Mouse (Mus musculus) brain, adult 2 months (tissue): ENCODE results near the gene Akr7a5.

Source experiments
- DNase-seq: peaks from one replicate; pipeline ENCODE4 v3.0.0; 2011; ENCODE audit warnings: low read depth, low spot score

Akr7a5 gene

GRCm38 (mm10) chr4:139310171-139310898 is at the start of gene Akr7a5, which contains the start of gene Pqlc2:
Gene Akr7a5, plus strand, starts transcription at chr4:139310744.
Gene Pqlc2, minus strand, starts transcription at chr4:139310708.
- peak; percentile 97 for DNase-seq

DNA sequence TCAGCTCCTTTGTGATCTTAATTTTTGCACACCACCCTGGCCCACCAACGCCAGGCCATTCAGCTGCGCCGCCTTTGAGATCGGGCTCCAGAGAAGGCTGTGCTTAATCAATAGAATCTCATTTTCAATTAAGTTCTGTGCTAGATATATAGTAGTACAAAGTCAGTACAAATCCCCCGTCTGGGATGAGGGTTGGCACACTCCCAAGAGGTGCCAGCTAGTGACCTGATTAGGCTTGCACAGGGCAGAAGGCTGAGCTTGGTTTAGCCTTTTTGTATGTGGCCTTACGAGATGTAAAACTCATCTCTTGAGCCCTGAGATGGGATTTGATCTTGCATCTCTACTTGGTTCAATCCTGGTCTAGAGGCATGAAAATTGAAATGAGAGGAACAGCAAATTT is 47.6 kb upstream of the Akr7a5 start:
- DNase-seq = no peak

GRCm38 (mm10) chr4:139265783-139266499 is 44.6 kb upstream of the Akr7a5 start:
- peak; percentile 74 for DNase-seq

- no peak for DNase-seq
These were observed 44.1 kb upstream of the Akr7a5 start for GRCm38 (mm10) chr4:139266500-139266865.

- no peak for DNase-seq
These were observed 43.2 kb upstream of the Akr7a5 start for GRCm38 (mm10) chr4:139267335-139267734.

DNA sequence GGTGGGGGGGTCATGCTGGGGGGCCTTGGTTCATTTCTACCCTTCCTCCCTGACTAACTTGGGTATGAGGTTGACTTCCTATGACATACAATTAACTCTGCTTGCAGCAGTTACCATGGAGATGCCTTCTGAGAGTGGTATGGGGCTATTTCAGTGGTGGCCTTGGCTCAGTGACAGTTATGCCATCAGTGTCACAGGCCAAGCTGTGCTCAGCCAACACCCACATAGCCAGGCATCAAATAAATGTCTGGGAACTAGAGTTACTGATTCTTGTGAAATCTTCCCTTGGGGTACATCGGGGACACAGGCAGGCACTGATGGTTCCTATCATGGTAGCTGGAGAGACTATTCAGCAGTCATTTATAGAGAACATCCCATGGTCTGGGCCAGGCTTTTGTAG is 42.3 kb upstream of the Akr7a5 start:
- DNase-seq = peak; percentile 72

DNA sequence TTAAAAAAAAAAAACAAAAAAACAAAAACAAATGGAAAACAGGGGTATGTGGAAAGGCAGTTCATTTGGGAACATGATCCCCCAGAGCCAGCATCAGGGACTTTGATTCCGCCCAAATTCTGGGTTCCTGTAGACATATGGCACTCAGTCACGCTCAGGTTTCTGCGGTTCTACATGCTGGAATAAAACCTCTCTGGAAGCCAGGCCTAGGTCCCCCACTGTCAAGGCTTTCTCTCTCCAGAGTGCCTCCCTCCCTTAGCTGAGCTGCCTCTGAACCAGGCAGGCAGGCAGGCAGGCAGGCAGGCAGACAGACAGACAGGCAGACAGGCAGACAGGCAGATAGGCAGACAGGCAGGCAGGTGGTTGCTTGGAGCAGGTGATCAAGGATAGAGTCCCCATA is 40.4 kb upstream of the Akr7a5 start:
- peak; percentile 90 for DNase-seq

DNA sequence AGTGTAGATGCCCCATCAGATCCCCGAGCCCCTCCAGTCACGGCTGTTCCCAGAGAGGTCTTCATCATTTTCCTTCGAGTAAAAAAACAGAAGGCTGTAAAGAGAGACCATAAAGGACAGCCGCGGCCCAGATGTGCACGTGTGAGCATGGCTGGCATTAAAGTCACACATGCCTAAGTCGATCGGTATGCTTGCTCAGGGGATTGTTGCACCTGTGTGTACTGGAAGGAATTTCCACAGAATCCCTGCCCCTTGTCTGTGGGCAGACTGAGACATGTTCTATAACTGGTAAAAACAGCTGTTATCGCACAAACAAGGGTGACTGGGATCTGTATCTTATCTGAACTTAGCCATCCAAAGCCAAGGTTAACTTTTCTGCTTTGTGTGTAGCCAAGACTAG is 39.0 kb upstream of the Akr7a5 start:
- DNase-seq = no peak

GRCm38 (mm10) chr4:139272951-139273680 is 37.4 kb upstream of the Akr7a5 start:
- DNase-seq = no peak

- DNase-seq = peak; percentile 81
These were observed 36.0 kb upstream of the Akr7a5 start for GRCm38 (mm10) chr4:139274573-139274972.

GRCm38 (mm10) chr4:139276411-139276810 is 34.1 kb upstream of the Akr7a5 start:
- no peak for DNase-seq

GRCm38 (mm10) chr4:139280530-139280929 is 30.0 kb upstream of the Akr7a5 start:
- no peak for DNase-seq

- DNase-seq = no peak
These were observed 28.7 kb upstream of the Akr7a5 start for GRCm38 (mm10) chr4:139281791-139282345.

DNA sequence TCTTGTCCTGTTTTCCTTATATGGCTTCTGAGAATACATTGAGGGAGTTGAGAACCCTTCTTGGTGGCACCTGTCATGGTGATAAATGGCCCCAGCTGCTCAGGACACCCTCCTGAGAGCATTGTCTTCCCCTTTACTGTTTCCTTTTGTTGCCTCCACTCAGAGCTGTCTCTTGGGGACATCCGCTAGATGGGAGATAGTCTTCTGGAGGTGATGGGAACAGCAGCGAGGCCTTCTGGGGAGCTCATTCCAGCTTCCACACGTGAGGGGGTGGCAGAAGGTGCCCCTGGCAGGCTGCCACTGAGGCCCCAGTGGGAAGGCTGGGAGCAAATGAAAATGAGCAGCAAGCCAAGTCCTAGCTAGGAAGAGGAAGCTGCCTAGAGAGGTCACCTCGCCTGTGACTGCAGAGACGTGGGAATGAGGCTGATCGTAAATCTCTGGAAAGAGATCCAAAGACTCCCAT is 27.6 kb upstream of the Akr7a5 start:
- DNase-seq = peak; percentile 78

DNA sequence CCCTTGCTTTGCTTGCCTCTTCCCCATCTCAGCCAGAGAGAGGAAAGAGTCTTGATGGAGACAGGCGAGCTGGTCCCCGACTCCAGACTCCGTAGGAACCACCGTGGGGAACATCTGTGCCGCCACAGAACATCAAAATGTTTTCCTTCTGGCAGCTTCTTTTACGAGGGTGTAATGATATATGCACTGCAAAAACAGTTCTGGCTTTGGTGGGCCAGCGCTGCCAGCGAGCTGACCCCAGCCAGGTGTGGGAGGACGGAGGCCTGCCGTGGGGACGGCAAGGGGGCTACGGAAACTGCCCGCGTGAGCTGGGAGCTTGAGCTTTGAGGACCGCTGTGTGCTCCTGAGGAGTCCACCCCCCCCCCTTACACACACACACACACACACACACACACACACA is 25.7 kb upstream of the Akr7a5 start:
- DNase-seq = no peak

GRCm38 (mm10) chr4:139286234-139286633 is 24.3 kb upstream of the Akr7a5 start:
- DNase-seq = no peak

GRCm38 (mm10) chr4:139287122-139287863 is 23.3 kb upstream of the Akr7a5 start:
- DNase-seq = peak; percentile 84

DNA sequence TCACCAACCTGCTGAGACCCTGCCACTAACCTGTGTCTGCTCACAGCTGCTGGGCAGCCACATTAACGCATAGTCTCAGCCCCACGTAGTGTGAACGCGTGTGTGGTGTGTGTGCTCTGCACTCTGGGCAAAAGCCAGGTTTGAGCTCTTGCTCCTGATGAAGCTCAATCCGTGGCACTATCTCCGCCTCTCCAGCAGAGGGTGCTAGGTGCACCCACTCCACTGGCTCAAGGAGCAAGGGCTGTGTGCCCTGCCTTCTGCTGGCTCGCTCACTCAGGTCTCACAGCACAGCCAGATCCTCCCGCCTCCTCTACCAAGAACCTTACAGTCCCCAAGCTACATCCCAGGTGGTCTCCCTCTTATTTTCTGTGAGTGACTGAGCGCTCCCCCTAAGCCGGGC is 21.5 kb upstream of the Akr7a5 start:
- DNase-seq = peak; percentile 90

DNA sequence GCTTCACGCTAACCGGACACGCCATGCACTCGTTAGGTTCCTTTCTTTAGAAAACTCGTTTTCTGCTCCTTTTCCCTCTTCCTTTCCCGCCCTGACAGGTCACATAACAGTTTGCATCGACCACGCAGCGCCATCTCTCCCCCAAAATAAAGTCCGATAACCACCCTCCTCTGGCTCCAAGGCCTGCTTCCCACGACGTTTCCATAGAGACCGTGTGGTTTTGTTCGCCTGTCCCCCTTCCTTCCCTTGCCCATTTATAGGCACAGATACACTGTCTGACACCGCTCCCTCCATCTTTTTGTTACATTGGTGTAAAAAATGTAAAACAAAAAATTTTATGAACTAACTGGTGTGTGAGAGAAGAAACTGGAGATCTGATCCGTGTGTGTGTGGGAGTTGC is 19.4 kb upstream of the Akr7a5 start:
- peak; percentile 63 for DNase-seq

- DNase-seq = no peak
These were observed 18.5 kb upstream of the Akr7a5 start for GRCm38 (mm10) chr4:139292038-139292437.

DNA sequence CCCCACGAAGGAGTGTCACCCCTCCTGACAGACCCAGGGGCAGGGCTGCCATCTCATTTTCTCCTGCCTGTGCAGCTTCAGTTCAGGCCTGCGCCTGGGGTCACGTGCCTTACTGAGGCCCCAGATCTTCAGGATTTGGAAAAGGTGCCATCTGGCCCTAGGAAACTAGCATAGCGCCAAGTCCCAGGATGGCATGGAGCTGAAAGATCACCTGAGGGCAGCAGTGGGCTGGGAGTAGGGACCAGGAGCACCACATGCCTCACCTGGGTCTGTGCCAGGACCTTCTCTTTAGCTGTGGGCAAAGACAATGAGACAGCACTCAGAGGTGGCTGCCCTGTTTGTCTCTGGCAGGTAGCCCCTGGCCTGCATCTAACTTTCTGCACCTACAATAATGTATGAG is 13.0 kb upstream of the Akr7a5 start:
- peak; percentile 98 for DNase-seq
